Mouse (Mus musculus): ENCODE measurements around the gene Fat2. TPM values are rescaled to one million over a fixed set of nuclear protein-coding genes. Genes with fewer than 3 reads are reported as not detected.

Gene Fat2
- total and polyA plus RNA-seq, 2 experiments from 2014 or later = 0.04 to 4.2 TPM

DNA sequence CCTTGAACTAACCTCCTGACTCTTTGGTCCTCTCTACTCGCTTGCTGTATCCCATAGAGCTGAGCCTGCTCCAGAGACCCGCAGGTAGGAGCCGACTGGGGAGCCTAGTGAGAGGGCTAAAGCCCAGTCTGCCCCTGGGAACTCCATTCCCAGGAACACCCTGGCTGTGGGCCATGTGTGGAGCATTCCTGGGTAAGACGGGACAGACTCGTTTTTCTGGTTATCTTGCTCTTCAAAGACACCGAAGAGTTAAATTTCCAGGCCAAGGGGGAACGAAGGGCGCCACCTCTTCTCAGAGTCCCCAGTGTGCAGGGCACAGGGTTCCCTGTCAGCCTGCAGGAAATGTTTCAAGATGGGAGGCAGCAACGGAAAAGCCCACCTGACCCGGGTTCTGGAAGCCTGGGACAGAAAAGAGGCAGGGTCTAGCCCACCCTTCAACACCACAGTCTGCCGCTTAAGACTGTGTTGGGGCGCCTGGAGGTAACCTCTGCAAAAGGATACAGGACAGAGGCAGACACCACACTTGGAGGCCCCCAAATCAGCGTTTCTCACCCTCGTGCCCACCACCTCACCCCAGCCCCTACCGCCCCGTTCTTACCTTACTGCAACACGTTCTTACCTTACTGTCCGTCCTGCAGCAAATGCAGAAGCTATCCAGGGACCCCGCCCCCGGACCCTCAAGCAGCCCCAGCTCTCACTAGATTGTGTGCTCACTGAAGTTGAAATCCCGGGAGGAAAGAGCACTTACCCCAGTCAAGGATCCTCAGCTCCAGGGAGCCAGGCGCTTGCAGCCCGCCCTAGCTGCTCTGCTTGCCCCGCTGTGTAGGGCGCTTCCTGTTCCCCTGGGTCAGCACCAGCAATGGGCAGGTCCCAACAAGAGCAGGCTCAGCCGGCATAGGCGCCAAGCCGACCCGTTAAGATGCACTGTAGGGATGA lies 22.3 kb downstream of the Fat2 start:
- WGBS = 34% methylated on average over 29 of the region's 29 CpGs
- no peak for ATAC-seq (ENCODE audit: low FRiP score)

DNA sequence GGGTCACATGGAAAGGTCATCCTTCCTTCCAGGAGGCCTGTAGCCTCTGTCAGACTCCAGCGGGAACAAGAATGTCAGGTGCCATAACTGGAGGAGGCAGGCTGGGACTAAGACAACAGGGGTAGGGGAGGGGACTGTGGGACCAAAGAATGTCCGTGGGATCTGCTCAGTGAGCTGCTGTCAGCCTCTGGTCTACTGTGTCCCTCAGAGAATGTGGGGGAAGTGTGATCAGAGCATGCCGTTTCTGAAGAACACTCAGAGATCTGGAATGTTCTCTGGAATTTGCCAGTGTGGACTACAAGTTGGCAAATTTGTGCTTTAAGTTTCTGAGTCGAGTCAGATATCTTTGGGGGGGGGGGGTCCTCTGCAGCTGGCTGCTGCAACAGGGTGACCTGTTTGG lies 34.0 kb downstream of the Fat2 start:
- Histone ChIP-seq H3K27ac (ENCODE audit: low read depth, low read length) (no peak overlapping the region), H3K9ac (replicated peaks; ENCODE audit: low read length, poor library complexity, severe bottlenecking) (no peak overlapping the region), H3K4me3 (ENCODE audit: low read depth, low read length) (no peak overlapping the region), H3K9me3 (ENCODE audit: low read length) (no peaks in the 10 kb centered on the region), H3K4me1 (ENCODE audit: insufficient read depth, low read length) (no peaks in the 10 kb centered on the region), H3K36me3 (ENCODE audit: insufficient read depth, low read length) (no peaks in the 10 kb centered on the region), H3K4me2 (ENCODE audit: low read depth, low read length, poor library complexity, severe bottlenecking) (no peak overlapping the region), H3K27me3 (ENCODE audit: insufficient read depth, low read length) (no peaks in the 10 kb centered on the region)
- no peak for DNase-seq (ENCODE audit: low spot score)
- ATAC-seq (ENCODE audit: low FRiP score) = no peak
- WGBS = 80% methylated on average over 4 of the region's 4 CpGs
- TF ChIP-seq CTCF (IDR thresholded peaks at IDR 0.05) = no peak

More for the DNA sequence above, 22.3 kb downstream of the Fat2 start:
- no peak for DNase-seq (ENCODE audit: low spot score)
- no peaks in the 10 kb centered on the region for H3K9me3 ChIP-seq (ENCODE audit: low read length)
- no peaks in the 10 kb centered on the region for H3K36me3 ChIP-seq (ENCODE audit: insufficient read depth, low read length)
- no peak overlapping the region for H3K4me3 ChIP-seq (ENCODE audit: low read depth, low read length)
- H3K9ac ChIP-seq (replicated peaks; ENCODE audit: low read length, poor library complexity, severe bottlenecking) = no peak overlapping the region
- no peak for TF ChIP-seq CTCF (IDR thresholded peaks at IDR 0.05)
- no peaks in the 10 kb centered on the region for H3K4me1 ChIP-seq (ENCODE audit: insufficient read depth, low read length)
- H3K27me3 ChIP-seq (ENCODE audit: insufficient read depth, low read length) = 0 out of 2 replicates have a peak, but pooled peaks cover 3% of the 10 kb centered on the region
- H3K27ac ChIP-seq (ENCODE audit: low read depth, low read length) = no peak overlapping the region
- no peak overlapping the region for H3K4me2 ChIP-seq (ENCODE audit: low read depth, low read length, poor library complexity, severe bottlenecking)

DNA sequence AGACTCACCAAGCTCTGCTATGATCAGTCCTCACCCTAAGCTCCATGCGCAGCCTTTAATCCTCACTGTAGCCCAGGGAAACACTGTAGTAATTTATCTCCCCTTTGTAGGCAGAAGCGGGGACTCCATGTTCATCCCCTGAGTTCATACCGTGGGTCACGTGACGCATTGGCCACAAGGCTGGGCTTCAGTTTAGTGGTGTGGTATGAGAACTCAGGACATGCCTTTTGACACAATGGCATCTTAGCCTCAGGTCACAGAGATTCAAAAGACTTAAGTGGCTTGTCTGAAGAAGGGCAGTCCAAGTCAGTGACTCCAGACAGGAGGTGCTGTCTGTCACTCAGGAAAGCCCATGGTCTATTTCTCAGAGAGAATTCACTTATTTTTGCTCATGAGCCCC lies 43.2 kb downstream of the Fat2 start:
- 90% methylated on average over 5 of the region's 5 CpGs for WGBS

DNA sequence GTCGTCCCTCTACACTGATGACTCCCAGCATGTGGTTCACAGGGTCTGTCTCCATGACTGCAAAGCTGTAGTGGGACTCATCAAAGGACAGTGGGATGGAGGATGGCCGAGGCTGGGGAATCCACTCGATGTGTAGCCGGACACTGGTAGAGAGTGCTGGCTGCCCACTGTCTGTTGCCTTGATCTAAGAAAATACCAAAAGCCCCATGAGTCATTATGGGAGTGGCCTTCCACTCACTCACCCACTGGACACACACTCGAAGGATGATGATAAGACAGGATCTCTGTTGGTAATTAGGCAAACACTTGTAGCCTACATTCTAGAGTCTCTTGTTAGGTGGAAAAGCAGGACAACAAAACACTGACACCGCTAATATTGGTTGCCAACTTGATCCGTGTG lies 44.5 kb downstream of the Fat2 start:
- Histone ChIP-seq H3K4me1 (ENCODE audit: insufficient read depth, low read length) (no peaks in the 10 kb centered on the region), H3K4me2 (ENCODE audit: low read depth, low read length, poor library complexity, severe bottlenecking) (no peak overlapping the region), H3K27me3 (ENCODE audit: insufficient read depth, low read length) (no peaks in the 10 kb centered on the region), H3K9ac (replicated peaks; ENCODE audit: low read length, poor library complexity, severe bottlenecking) (no peak overlapping the region), H3K4me3 (ENCODE audit: low read depth, low read length) (no peak overlapping the region), H3K9me3 (ENCODE audit: low read length) (no peaks in the 10 kb centered on the region), H3K36me3 (ENCODE audit: insufficient read depth, low read length) (no peaks in the 10 kb centered on the region), H3K27ac (ENCODE audit: low read depth, low read length) (no peak overlapping the region)
- ATAC-seq (ENCODE audit: low FRiP score) (no peak), DNase-seq (ENCODE audit: low spot score) (no peak)
- 92% methylated on average over 7 of the region's 7 CpGs for WGBS
- no peak for TF ChIP-seq CTCF (IDR thresholded peaks at IDR 0.05)

More for the DNA sequence above, 43.2 kb downstream of the Fat2 start:
- no peak for TF ChIP-seq CTCF (IDR thresholded peaks at IDR 0.05)
- Histone ChIP-seq H3K27ac (ENCODE audit: low read depth, low read length) (no peak overlapping the region), H3K4me2 (ENCODE audit: low read depth, low read length, poor library complexity, severe bottlenecking) (no peak overlapping the region), H3K27me3 (ENCODE audit: insufficient read depth, low read length) (no peaks in the 10 kb centered on the region), H3K36me3 (ENCODE audit: insufficient read depth, low read length) (no peaks in the 10 kb centered on the region), H3K4me1 (ENCODE audit: insufficient read depth, low read length) (no peaks in the 10 kb centered on the region), H3K9ac (replicated peaks; ENCODE audit: low read length, poor library complexity, severe bottlenecking) (no peak overlapping the region), H3K4me3 (ENCODE audit: low read depth, low read length) (no peak overlapping the region), H3K9me3 (ENCODE audit: low read length) (no peaks in the 10 kb centered on the region)
- ATAC-seq (ENCODE audit: low FRiP score) (no peak), DNase-seq (ENCODE audit: low spot score) (no peak)

DNA sequence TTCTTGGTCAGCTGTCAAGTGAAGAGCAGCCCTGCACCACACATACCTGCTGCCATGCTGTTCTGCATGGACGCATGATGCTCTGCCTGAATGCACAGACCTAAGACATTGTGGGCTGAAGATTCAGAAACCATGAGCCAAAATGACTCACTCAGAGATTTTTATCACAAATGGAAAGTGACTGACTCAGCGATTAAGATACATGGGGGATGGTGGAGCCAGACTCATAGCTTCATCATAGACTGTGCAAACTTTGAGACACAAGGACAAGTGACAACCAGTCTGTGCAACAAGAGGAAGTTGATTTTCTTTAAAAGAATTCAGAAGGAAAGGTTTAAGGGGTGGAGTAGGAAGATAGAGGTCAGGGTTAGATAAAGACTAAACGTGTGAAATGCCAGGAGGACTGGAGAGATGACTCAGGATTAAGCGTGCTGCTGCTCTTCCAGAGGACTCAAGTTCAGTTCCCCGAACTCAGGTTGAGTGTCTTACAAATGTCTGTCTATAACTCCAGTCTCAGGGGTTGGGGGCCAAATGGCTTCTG lies 46.4 kb downstream of the Fat2 start:
- DNase-seq (ENCODE audit: low spot score) (no peak), ATAC-seq (ENCODE audit: low FRiP score) (no peak)
- Histone ChIP-seq H3K36me3 (ENCODE audit: insufficient read depth, low read length) (no peaks in the 10 kb centered on the region), H3K9me3 (ENCODE audit: low read length) (no peaks in the 10 kb centered on the region), H3K4me3 (ENCODE audit: low read depth, low read length) (no peak overlapping the region), H3K27ac (ENCODE audit: low read depth, low read length) (no peak overlapping the region), H3K4me2 (ENCODE audit: low read depth, low read length, poor library complexity, severe bottlenecking) (no peak overlapping the region), H3K27me3 (ENCODE audit: insufficient read depth, low read length) (no peaks in the 10 kb centered on the region), H3K4me1 (ENCODE audit: insufficient read depth, low read length) (no peaks in the 10 kb centered on the region), H3K9ac (replicated peaks; ENCODE audit: low read length, poor library complexity, severe bottlenecking) (no peak overlapping the region)
- no peak for TF ChIP-seq CTCF (IDR thresholded peaks at IDR 0.05)
- 87% methylated on average over 5 of the region's 5 CpGs for WGBS

DNA sequence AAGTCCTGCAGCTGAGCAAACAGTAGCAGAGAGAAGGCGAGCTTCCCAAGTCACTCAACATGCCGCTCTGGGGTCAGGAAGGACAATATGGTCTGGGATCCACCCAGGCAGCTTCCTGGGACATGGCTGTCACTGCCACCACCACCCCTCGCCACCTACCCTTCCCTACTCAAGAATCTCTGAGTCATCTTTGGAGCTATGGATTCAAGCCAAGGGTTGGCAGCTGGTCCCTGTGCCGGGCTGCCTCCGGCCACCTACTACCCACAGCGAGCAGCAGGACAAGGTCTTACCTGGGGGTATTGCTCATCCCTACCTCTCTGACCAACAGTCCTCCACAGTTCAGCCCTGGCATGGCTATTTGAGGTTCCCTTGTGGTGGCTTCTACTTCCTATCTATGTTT lies 61.6 kb downstream of the Fat2 start:
- Histone ChIP-seq H3K9me3 (ENCODE audit: low read length) (no peaks in the 10 kb centered on the region), H3K27ac (ENCODE audit: low read depth, low read length) (no peak overlapping the region), H3K9ac (replicated peaks; ENCODE audit: low read length, poor library complexity, severe bottlenecking) (no peak overlapping the region), H3K4me1 (ENCODE audit: insufficient read depth, low read length) (no peaks in the 10 kb centered on the region), H3K4me3 (ENCODE audit: low read depth, low read length) (no peak overlapping the region), H3K36me3 (ENCODE audit: insufficient read depth, low read length) (no peaks in the 10 kb centered on the region), H3K27me3 (ENCODE audit: insufficient read depth, low read length) (no peaks in the 10 kb centered on the region), H3K4me2 (ENCODE audit: low read depth, low read length, poor library complexity, severe bottlenecking) (no peak overlapping the region)
- 88% methylated on average over 6 of the region's 6 CpGs for WGBS
- ATAC-seq (ENCODE audit: low FRiP score) = no peak
- no peak for TF ChIP-seq CTCF (IDR thresholded peaks at IDR 0.05)
- DNase-seq (ENCODE audit: low spot score) = no peak
